Mouse (Mus musculus) lung, embryonic 15.5 days (tissue): ENCODE measurements around the gene Rbfox2. TPM values are rescaled to one million over a fixed set of nuclear protein-coding genes. Genes with fewer than 3 reads are reported as not detected.

ENCODE experiments used
- ATAC-seq: fragments of 200-750 bp; cut with Nextera tagmentation; 2 replicates; pipeline ENCODE4 v1.8.0; 2017; ENCODE audit warnings: moderate number of reproducible peaks, borderline replicate concordance; ENCODE audit not compliant: low FRiP score, low TSS enrichment; ENCODE audit errors: extremely low read depth
- H3K27ac ChIP-seq: fragments of 300-500 bp; sonication (generic); 2 replicates; pipeline ENCODE4 v1.5.1; 2015; ENCODE audit warnings: moderate library complexity, mild to moderate bottlenecking, inconsistent platforms
- H3K27me3 ChIP-seq: fragments of 300-500 bp; sonication (generic); 2 replicates; pipeline ENCODE4 v1.6.1; 2015; ENCODE audit warnings: inconsistent platforms
- H3K36me3 ChIP-seq: fragments of 300-500 bp; sonication (generic); 2 replicates; pipeline ENCODE4 v1.6.1; 2015; ENCODE audit warnings: inconsistent platforms
- H3K4me1 ChIP-seq: fragments of 300-500 bp; sonication (generic); 2 replicates; pipeline ENCODE4 v1.6.1; 2015; ENCODE audit warnings: inconsistent platforms
- H3K4me2 ChIP-seq: fragments of 300-500 bp; sonication (generic); 2 replicates; pipeline ENCODE4 v1.6.1; 2015; ENCODE audit warnings: inconsistent platforms, mild to moderate bottlenecking, moderate library complexity
- H3K4me3 ChIP-seq: fragments of 300-500 bp; sonication (generic); 2 replicates; pipeline ENCODE4 v1.5.1; 2015; ENCODE audit warnings: mild to moderate bottlenecking, inconsistent platforms
- H3K9ac ChIP-seq: fragments of 300-500 bp; sonication (generic); 2 replicates; pipeline ENCODE4 v1.6.1; 2015; ENCODE audit warnings: inconsistent platforms
- H3K9me3 ChIP-seq: fragments of 300-500 bp; sonication (generic); 2 replicates; pipeline ENCODE4 v1.6.1; 2016; ENCODE audit warnings: inconsistent platforms
- WGBS: fragments of 180-500 bp; shearing (Covaris S2); methylation state at CpG from one replicate; pipeline ENCODE4 v1.1.7; 2015; 5-methylcytosine and 5-hydroxymethylcytosine counted together
- polyA plus RNA-seq: library from polyadenylated mRNA; unstranded; fragments of >200 nt; fragmentation: Nextera tagmentation; extraction: Ambion mirVana; gene quantifications from 2 replicates; pipeline ENCODE4 v1.2.1, GENCODE M21; 2015

Rbfox2 gene
- 41.8 and 43.3 TPM in 2 replicates for polyA plus RNA-seq

DNA sequence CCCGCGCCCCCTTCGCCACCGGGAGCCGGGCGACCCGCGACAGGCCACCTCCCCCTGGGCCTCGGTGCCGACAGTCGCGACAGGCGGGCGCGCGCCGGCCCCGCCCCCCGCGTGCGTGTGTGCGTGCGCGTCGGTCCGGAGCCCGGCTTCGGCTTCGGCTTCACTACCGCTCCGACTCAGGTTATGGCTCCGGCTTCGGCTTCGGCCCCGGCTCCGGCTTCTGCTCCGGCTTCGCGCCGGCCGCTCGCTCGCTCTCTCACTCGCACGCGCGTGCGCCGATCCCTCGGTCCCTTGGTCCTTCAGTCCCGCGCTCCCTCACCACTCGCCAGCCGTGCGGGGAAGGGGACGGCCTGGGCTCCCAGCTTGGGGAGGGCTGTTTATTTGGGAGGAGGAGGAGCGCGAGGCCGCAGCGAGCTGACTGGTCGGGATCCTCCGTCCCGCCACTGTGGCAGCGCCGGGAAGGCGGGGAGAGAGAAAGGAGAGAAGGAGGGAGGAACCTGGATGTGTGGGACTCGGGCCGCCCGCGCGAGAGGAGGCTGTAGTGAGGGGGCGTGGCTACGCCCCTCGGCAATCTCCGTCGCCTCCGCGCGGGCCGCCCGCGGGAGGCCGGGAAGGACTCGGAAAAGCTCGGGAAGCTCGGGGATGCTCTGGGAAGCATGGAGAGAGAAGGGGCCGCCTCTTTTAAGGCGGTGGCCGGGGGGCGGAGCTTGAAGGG is at the start of gene Rbfox2:
Rbfox2 (minus strand) TSS at position 458 of the 715 bp plus-strand sequence.
- peak within 1 kb of the TSS; percentile 65 for H3K4me2 ChIP-seq
- no peaks in the 10 kb centered on the region for H3K9me3 ChIP-seq
- no peaks in the 10 kb centered on the region for H3K36me3 ChIP-seq
- peak; percentile 95 for ATAC-seq
- peak within 1 kb of the TSS; percentile 99 for H3K27ac ChIP-seq
- WGBS = under 1% methylated on average over 68 of the region's 90 CpGs
- H3K4me3 ChIP-seq = peak within 1 kb of the TSS; percentile 75
- H3K27me3 ChIP-seq = no peaks in the 10 kb centered on the region
- peaks cover 27% of the 10 kb centered on the region for H3K4me1 ChIP-seq
- H3K9ac ChIP-seq = peak within 1 kb of the TSS; percentile 86

DNA sequence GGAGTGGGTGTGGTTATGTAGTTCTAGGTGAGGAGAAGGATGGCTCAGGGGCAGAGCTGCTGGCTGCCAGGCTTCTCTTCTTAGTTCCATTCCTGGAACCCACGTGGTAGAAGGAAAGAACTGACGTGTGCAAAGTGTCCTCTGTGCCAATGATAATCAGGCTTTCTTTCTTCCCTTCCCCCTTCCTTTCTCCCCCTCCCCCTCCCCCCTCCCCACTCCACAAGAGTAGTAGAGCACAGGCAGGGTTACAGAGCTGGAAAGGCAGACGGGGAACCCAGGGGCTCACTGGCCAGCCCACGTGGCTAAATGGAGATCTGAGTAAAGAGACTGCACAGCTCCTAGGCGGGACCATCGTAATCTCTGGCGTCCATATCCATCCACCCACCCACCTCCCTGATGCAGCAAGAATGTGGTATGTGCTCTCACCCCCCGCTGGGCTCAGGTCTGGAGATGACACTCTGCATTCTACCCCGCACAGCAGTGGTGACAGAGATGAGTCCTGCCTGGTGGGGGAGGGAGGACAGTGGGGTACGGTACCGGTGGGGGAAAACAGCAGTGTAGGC is 49.5 kb upstream of the Rbfox2 start:
- H3K4me2 ChIP-seq = peak overlapping the region; percentile 37
- H3K9ac ChIP-seq = 0 out of 2 replicates have a peak overlapping the region, but pooled peaks have one; percentile 2
- no peaks in the 10 kb centered on the region for H3K36me3 ChIP-seq
- H3K27ac ChIP-seq = no peak overlapping the region
- WGBS = 7% methylated on average over 11 of the region's 11 CpGs
- no peak overlapping the region for H3K4me3 ChIP-seq
- peaks cover 20% of the 10 kb centered on the region for H3K4me1 ChIP-seq
- H3K9me3 ChIP-seq = no peaks in the 10 kb centered on the region
- ATAC-seq = no peak
- no peaks in the 10 kb centered on the region for H3K27me3 ChIP-seq

DNA sequence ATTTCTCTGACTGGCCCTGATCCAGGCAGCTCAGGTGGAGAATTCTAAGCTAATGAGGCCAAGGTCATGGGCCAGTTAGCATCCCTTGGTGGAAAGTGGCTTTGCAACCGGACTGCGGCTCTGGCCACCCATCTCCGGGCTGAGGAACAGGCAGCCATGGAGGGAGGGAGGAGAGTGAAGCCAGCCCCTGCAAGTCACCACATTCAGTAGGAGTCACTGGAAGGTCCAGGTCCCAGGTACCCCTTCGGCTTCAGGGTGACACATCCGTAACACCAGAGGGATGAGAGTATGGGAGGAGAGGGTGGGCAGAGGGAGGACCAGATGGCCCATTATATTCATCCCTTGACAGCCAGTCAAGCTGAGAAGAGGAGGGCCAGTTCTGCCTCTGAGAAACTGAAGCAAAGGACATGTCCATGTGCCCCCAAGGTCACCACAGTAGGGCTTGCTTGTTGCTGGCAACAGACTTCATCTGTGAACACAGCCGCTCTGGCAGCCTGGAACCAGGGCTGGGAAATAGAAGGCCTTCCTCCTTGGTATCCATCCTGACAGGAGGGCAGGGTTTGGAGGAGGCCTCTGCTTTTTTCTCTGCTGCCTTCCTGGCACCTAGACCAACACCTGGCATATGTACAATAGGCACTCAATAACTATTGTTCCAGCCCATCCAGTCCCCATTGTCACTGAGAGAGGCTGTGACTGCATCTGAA is 48.2 kb upstream of the Rbfox2 start:
- 85% methylated on average over 6 of the region's 6 CpGs for WGBS
- no peaks in the 10 kb centered on the region for H3K27me3 ChIP-seq
- H3K9me3 ChIP-seq = no peaks in the 10 kb centered on the region
- no peak overlapping the region for H3K9ac ChIP-seq
- no peaks in the 10 kb centered on the region for H3K36me3 ChIP-seq
- H3K4me2 ChIP-seq = no peak overlapping the region
- no peak for ATAC-seq
- H3K4me1 ChIP-seq = peaks cover 20% of the 10 kb centered on the region
- H3K4me3 ChIP-seq = no peak overlapping the region
- no peak overlapping the region for H3K27ac ChIP-seq

DNA sequence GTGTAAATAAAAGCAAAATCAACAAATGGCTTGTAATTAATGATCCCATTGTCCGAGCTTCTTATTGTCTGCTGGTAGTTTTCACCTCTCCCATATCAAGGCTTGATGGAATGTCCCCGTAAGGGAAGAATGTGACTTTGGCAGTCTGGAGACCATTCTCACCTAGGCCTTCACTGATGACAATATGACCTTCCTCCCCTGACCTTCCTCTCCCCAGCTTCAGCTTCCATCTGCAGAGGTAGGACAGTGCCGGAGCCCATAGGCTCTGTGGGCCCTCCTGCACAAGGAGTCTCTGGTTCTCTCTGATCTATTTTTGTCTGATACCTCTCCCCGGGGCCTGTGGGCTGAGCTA is 47.7 kb upstream of the Rbfox2 start:
- H3K9me3 ChIP-seq = no peaks in the 10 kb centered on the region
- peaks cover 20% of the 10 kb centered on the region for H3K4me1 ChIP-seq
- WGBS = 57% methylated on average over 4 of the region's 4 CpGs
- no peaks in the 10 kb centered on the region for H3K27me3 ChIP-seq
- H3K4me2 ChIP-seq = no peak overlapping the region
- H3K36me3 ChIP-seq = no peaks in the 10 kb centered on the region
- no peak overlapping the region for H3K9ac ChIP-seq
- H3K4me3 ChIP-seq = no peak overlapping the region
- ATAC-seq = no peak
- no peak overlapping the region for H3K27ac ChIP-seq

DNA sequence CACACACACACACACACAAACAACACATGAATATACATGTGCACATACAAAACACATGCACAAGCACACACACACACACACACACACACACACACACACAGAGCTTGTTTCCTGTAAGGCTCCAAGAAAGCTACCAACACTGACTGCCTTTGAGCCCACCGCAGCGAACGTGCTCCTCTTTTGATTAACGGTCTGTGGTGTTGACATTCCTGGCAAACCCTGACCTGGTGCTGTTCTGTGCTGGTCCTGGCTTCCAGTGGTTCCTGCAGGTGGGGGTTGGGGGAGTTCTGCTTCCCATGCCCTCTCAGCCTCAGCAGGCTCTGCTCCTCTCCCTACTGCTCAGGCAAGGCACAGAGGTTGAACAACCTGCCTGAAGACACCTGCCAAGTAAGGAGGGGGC is 47.0 kb upstream of the Rbfox2 start:
- H3K4me2 ChIP-seq = no peak overlapping the region
- no peak overlapping the region for H3K27ac ChIP-seq
- no peaks in the 10 kb centered on the region for H3K9me3 ChIP-seq
- peaks cover 17% of the 10 kb centered on the region for H3K4me1 ChIP-seq
- no peaks in the 10 kb centered on the region for H3K36me3 ChIP-seq
- no peak overlapping the region for H3K4me3 ChIP-seq
- H3K27me3 ChIP-seq = no peaks in the 10 kb centered on the region
- no peak overlapping the region for H3K9ac ChIP-seq
- 16% methylated on average over 4 of the region's 4 CpGs for WGBS
- no peak for ATAC-seq

DNA sequence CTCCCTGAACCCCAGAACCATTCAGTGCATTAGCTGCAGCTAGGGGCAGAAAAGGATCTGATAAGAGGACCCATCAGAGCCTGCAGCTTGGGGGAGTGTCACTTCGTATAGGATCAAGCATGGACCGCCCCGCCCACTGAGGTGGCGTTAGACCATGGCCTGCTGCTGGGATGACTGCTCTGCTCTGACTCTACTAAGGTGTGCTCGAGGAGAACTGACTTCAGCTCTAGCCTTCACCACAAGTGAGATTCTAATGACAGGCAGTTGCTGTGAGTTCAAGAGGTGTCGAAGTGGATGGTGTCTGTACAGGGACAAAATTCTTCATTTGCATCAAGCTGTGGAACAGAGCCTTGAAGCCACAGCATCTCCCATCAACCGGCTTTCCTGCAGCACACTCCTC is 46.1 kb upstream of the Rbfox2 start:
- ATAC-seq = no peak
- H3K9me3 ChIP-seq = no peaks in the 10 kb centered on the region
- H3K4me3 ChIP-seq = no peak overlapping the region
- no peak overlapping the region for H3K4me2 ChIP-seq
- H3K9ac ChIP-seq = no peak overlapping the region
- H3K36me3 ChIP-seq = no peaks in the 10 kb centered on the region
- no peaks in the 10 kb centered on the region for H3K27me3 ChIP-seq
- WGBS = 62% methylated on average over 7 of the region's 7 CpGs
- H3K27ac ChIP-seq = no peak overlapping the region
- peaks cover 13% of the 10 kb centered on the region for H3K4me1 ChIP-seq

DNA sequence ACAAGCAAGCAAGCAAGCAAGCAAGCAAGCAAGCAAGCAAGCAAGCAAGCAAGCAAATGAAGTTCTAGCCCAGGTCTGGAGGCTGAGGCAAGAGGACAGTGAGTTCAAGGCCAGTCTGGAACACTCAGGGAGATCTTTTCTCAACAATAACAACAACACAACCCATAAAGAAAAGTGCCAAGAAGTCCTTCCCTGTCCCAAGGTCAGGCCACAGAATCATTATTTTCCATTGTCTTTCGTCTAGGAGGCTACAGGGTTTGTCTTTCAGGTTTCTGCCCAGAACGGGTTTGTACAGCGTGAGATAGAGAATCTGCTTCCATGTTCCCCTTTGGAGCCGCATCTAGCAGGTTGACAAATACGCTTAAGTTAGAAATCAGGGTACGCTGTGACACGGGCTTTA is 43.3 kb upstream of the Rbfox2 start:
- WGBS = 76% methylated on average over 7 of the region's 7 CpGs
- H3K4me2 ChIP-seq = no peak overlapping the region
- H3K27ac ChIP-seq = no peak overlapping the region

DNA sequence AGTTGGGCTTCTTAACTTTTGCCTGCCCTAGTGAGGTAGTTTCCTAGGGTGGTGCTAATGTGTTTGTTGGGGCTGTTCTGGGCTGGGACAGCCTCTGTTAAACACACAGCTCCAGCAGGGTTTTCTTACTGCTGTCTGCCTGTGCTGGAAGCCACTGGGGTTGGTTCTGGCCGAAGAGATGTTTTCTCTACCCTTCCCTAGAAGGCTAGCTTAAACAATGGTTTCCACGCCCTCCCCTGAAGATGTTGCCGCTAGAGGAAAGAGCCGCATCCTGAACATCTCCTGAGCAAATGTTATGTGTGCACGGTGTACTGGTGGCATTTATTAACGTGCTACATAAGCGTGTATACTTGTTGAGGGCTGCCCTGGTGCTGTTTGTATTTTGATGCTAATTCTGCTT is 41.3 kb upstream of the Rbfox2 start:
- H3K4me1 ChIP-seq = peaks cover 17% of the 10 kb centered on the region
- no peaks in the 10 kb centered on the region for H3K36me3 ChIP-seq
- 64% methylated on average over 7 of the region's 7 CpGs for WGBS
- no peak overlapping the region for H3K4me3 ChIP-seq
- no peaks in the 10 kb centered on the region for H3K9me3 ChIP-seq
- no peak overlapping the region for H3K9ac ChIP-seq
- no peaks in the 10 kb centered on the region for H3K27me3 ChIP-seq
- peak overlapping the region; percentile 13; the same call in 1 of the 2 replicates for H3K27ac ChIP-seq
- no peak overlapping the region for H3K4me2 ChIP-seq
- ATAC-seq = no peak

More for the DNA sequence above, 43.3 kb upstream of the Rbfox2 start:
- Histone ChIP-seq H3K36me3 (no peaks in the 10 kb centered on the region), H3K4me1 (0 out of 2 replicates have a peak, but pooled peaks cover 4% of the 10 kb centered on the region), H3K4me3 (no peak overlapping the region), H3K9ac (no peak overlapping the region), H3K9me3 (no peaks in the 10 kb centered on the region), H3K27me3 (no peaks in the 10 kb centered on the region)
- no peak for ATAC-seq

DNA sequence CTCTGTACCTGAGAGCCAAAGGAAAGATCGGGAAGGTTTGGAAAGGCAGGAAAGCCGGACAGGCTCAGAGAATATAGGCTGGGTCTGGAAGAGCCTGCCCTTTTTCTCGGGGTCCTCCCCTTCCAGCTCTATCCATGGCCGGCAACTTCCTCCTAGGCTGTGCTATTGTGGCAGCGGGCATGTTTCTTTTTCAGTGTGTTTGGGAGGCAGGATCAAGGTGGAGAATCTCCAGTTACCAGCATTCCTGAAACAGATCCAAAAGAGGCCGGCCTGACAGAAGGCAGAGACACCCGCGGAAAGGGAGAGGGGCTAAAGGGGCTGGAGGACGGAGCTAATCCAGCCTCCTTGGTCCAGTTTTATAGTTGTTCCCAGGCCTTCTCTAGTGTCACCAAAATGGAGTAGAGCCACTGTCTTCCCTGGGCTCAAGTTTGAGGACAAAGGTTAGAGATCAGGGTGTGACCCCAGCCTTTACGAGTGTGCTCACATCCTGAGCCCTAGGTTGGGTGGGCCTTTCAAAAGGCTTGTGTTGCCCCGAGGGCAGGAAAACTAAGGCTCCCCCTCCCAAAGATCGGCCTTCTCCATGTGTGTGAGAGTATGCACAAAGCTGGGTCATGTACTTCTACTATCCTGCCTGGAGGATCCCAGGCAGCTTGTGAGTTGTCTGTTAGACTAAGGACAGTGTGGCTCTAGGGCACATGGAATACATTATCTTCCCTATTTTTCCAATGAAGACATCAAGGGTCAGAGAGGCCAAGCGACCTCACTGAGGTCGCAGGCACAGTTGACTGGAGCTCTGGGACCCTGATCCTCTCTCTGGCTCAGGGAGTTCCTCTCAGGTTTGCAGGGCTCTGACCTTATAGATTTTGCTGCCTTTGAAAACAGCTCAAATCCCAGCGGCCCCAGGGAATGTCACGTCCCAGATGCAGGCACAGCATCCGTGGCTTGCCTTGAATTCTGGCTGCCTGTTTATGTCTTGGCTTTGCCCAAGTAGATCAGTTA is 37.6 kb upstream of the Rbfox2 start:
- no peaks in the 10 kb centered on the region for H3K9me3 ChIP-seq
- H3K4me1 ChIP-seq = peaks cover 26% of the 10 kb centered on the region
- H3K4me2 ChIP-seq = peak overlapping the region; percentile 63
- no peak overlapping the region for H3K9ac ChIP-seq
- peak overlapping the region; percentile 86 for H3K27ac ChIP-seq
- WGBS = 32% methylated on average over 17 of the region's 17 CpGs
- H3K4me3 ChIP-seq = peak overlapping the region; percentile 25
- ATAC-seq = peak; percentile 32; the same call in 1 of the 2 replicates
- no peaks in the 10 kb centered on the region for H3K36me3 ChIP-seq
- no peaks in the 10 kb centered on the region for H3K27me3 ChIP-seq

DNA sequence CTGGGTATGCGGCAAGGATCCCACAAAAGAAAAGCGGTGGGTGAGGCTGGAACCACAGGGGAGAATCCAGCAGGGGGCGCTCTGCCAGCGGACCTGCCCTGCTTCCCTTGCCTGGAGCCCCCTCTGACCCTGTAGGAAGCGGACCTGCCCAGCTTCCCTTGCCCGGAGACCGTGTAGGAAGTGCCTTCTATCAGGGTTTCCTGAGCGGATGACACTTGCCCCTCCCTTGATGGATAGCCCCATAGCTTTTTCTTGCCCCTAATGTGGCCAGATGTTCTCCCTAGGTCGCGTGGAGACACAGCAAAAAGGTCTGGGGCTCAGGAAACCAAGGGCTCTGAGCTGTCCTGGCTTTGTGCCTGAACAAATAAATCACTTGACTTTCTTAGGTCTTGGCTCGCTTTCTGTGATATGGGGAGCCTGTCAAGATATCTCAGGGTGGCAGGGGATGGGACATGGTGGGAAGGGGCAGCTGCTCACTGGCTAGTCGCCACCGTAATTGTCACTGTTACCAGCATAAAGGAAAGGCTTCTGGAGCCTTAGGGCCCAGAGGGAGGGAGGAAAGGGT is 36.8 kb upstream of the Rbfox2 start:
- Histone ChIP-seq H3K9ac (peak overlapping the region; percentile 35), H3K27me3 (no peaks in the 10 kb centered on the region), H3K36me3 (no peaks in the 10 kb centered on the region), H3K27ac (peak overlapping the region; percentile 86), H3K4me2 (peak overlapping the region; percentile 63), H3K4me1 (peaks cover 26% of the 10 kb centered on the region), H3K4me3 (peak overlapping the region; percentile 25), H3K9me3 (no peaks in the 10 kb centered on the region)
- WGBS = under 1% methylated on average over 13 of the region's 13 CpGs
- peak; percentile 87 for ATAC-seq

DNA sequence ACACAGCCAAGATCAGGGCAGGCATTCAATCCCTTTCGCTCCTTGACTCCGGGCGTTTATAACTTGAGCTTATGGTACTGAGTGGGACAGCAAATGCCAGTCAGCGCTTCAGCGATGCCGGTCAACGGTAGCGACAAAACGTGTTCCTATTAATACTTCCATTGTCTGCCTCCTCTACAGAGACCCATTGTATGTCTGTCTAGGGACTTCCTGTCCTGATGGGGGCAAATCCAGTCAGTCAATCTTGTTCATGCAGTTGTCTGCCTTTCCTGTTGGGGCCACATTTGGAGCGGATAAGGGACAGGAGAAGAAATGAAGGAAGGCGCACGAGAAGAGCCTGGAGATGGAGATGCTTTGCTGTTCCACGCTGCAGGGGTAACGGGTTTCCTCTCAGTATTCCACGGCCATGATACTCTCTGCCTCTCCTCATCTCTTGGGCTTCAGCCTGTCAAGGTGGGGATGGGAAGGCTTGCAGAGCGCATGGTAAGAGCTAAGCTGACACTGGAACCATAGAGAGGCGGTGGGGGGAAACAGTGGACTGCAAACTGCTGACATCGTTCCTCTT is 36.2 kb upstream of the Rbfox2 start:
- no peaks in the 10 kb centered on the region for H3K9me3 ChIP-seq
- no peaks in the 10 kb centered on the region for H3K27me3 ChIP-seq
- no peaks in the 10 kb centered on the region for H3K36me3 ChIP-seq
- 18% methylated on average over 18 of the region's 18 CpGs for WGBS
- peak; percentile 21; the same call in 1 of the 2 replicates for ATAC-seq
- H3K4me1 ChIP-seq = peaks cover 26% of the 10 kb centered on the region
- peak overlapping the region; percentile 35 for H3K9ac ChIP-seq
- H3K27ac ChIP-seq = peak overlapping the region; percentile 86
- H3K4me2 ChIP-seq = peak overlapping the region; percentile 63
- H3K4me3 ChIP-seq = peak overlapping the region; percentile 25
